Mouse (Mus musculus): ENCODE data around the gene Ntm. TPM values are rescaled to one million over a fixed set of nuclear protein-coding genes. Genes with fewer than 3 reads are reported as not detected.
A peak's percentile ranks its signal among the peaks of the same experiment; 100 is the strongest.

Gene Ntm
- polyA plus RNA-seq, 1 experiment from 2014 or later, result 248 TPM

DNA sequence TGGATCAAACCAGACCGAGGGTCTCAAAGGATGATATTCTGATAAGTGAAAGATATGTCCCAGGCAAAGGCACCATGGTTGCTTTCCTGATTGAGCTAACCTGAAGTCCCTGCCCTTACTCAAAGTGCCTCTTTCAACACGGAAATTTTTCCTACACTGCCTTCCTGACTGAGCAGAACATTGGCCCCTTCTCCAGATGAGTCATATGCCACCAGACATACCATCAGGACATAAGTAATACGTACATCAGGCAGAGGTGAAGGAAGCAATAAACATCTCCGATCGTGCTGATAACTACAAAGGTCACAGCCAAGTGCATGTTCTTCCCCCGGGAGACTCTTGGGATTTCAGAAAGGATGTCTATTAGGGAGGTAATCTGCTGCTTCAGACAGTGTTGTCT lies 693.0 kb downstream of the Ntm start:
- H3K4me1 ChIP-seq, result peaks cover 14% of the 10 kb centered on the region
- no peaks in the 10 kb centered on the region for H3K27me3 ChIP-seq (replicated peaks)
- ATAC-seq (ENCODE audit: low FRiP score), result no peak
- no peak overlapping the region for H3K4me3 ChIP-seq (replicated peaks)
- no peaks in the 10 kb centered on the region for H3K9me3 ChIP-seq (replicated peaks)
- H3K36me3 ChIP-seq, result no peaks in the 10 kb centered on the region
- no peak overlapping the region for H3K4me2 ChIP-seq
- no peak overlapping the region for H3K9ac ChIP-seq (replicated peaks)
- WGBS, result 81% methylated on average over 6 of the region's 6 CpGs
- H3K27ac ChIP-seq (replicated peaks), result no peak overlapping the region

GRCm38 (mm10) chr9:29269277-29269646 lies 693.7 kb downstream of the Ntm start:
- H3K27ac ChIP-seq (replicated peaks), result no peak overlapping the region
- H3K4me3 ChIP-seq (replicated peaks), result no peak overlapping the region
- WGBS, result 94% methylated on average over 2 of the region's 2 CpGs
- no peaks in the 10 kb centered on the region for H3K9me3 ChIP-seq (replicated peaks)
- H3K27me3 ChIP-seq (replicated peaks), result no peaks in the 10 kb centered on the region
- H3K36me3 ChIP-seq, result no peaks in the 10 kb centered on the region
- no peak overlapping the region for H3K4me2 ChIP-seq
- peaks cover 14% of the 10 kb centered on the region for H3K4me1 ChIP-seq
- ATAC-seq (ENCODE audit: low FRiP score), result no peak
- no peak overlapping the region for H3K9ac ChIP-seq (replicated peaks)

GRCm38 (mm10) chr9:29268583-29269276 lies 694.2 kb downstream of the Ntm start:
- Histone ChIP-seq H3K36me3 (no peaks in the 10 kb centered on the region), H3K27ac (replicated peaks) (0 out of 2 replicates have a peak overlapping the region, but pooled peaks have one; percentile 0), H3K4me2 (no peak overlapping the region), H3K9me3 (replicated peaks) (no peaks in the 10 kb centered on the region), H3K27me3 (replicated peaks) (no peaks in the 10 kb centered on the region), H3K9ac (replicated peaks) (no peak overlapping the region), H3K4me3 (replicated peaks) (no peak overlapping the region), H3K4me1 (peaks cover 14% of the 10 kb centered on the region)
- no peak for ATAC-seq (ENCODE audit: low FRiP score)
- WGBS, result 71% methylated on average over 10 of the region's 10 CpGs

DNA sequence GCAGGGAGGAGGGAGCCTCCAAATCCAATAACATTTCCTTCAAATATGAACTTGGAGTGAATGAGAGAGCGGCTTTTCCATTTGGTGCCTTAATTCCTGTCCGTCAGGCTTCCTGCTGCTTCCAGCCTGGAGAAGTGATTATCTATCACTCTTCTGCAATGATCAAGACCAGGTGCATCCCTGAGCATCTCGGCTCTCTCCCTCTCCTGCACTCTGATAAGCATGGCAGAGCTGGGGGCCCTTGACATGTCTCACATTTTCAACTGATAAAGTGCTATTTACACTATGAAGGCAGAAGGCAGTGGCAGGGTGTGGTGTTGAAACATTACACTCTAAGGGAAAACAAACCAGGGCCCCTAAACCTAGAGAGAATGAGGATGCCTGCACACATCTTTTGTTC lies 695.3 kb downstream of the Ntm start:
- WGBS, result 49% methylated on average over 3 of the region's 3 CpGs
- no peak for ATAC-seq (ENCODE audit: low FRiP score)
- Histone ChIP-seq H3K4me3 (replicated peaks) (no peak overlapping the region), H3K9ac (replicated peaks) (no peak overlapping the region), H3K36me3 (no peaks in the 10 kb centered on the region), H3K4me1 (peaks cover 20% of the 10 kb centered on the region), H3K27me3 (replicated peaks) (no peaks in the 10 kb centered on the region), H3K4me2 (no peak overlapping the region), H3K27ac (replicated peaks) (0 out of 2 replicates have a peak overlapping the region, but pooled peaks have one; percentile 3), H3K9me3 (replicated peaks) (no peaks in the 10 kb centered on the region)

- Histone ChIP-seq H3K27me3 (replicated peaks) (no peaks in the 10 kb centered on the region), H3K9me3 (replicated peaks) (no peaks in the 10 kb centered on the region), H3K4me3 (replicated peaks) (no peak overlapping the region), H3K36me3 (no peaks in the 10 kb centered on the region), H3K4me2 (no peak overlapping the region), H3K27ac (replicated peaks) (no peak overlapping the region), H3K9ac (replicated peaks) (no peak overlapping the region), H3K4me1 (peaks cover 20% of the 10 kb centered on the region)
- ATAC-seq (ENCODE audit: low FRiP score), result no peak
- 56% methylated on average over 4 of the region's 4 CpGs for WGBS
Observed at GRCm38 (mm10) chr9:29265177-29265576, 697.8 kb downstream of the Ntm start.

GRCm38 (mm10) chr9:29262836-29263235 lies 700.1 kb downstream of the Ntm start:
- H3K4me1 ChIP-seq, result peaks cover 10% of the 10 kb centered on the region
- no peak overlapping the region for H3K9ac ChIP-seq (replicated peaks)

DNA sequence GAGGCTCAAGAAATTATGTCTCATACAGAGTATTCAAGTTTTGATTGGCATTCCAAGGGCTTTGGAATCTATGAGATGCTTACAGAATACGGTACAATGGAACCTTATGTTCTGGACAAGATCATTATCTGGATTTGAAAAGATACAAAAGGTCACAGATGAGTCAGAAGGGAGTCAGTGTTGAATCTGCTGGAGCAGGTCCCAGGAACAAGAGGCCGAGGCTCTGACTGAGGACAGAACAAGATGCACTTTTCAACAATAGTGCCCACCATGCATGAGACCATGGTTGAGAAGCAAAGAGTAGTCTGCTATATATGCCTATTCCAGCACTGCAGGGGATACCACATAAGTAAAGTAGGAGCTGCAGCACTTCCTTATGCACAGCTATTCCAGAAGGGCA lies 710.1 kb downstream of the Ntm start:
- H3K27me3 ChIP-seq (replicated peaks), result no peaks in the 10 kb centered on the region
- WGBS, result 81% methylated on average over 2 of the region's 2 CpGs
- no peak overlapping the region for H3K4me2 ChIP-seq
- H3K4me1 ChIP-seq, result peaks cover 3% of the 10 kb centered on the region
- no peak overlapping the region for H3K27ac ChIP-seq (replicated peaks)
- no peak for ATAC-seq (ENCODE audit: low FRiP score)
- no peaks in the 10 kb centered on the region for H3K9me3 ChIP-seq (replicated peaks)
- H3K36me3 ChIP-seq, result no peaks in the 10 kb centered on the region
- H3K4me3 ChIP-seq (replicated peaks), result no peak overlapping the region
- H3K9ac ChIP-seq (replicated peaks), result no peak overlapping the region

More at GRCm38 (mm10) chr9:29262836-29263235, 700.1 kb downstream of the Ntm start:
- ATAC-seq (ENCODE audit: low FRiP score), result no peak
- WGBS, result 37% methylated on average over 3 of the region's 3 CpGs
- Histone ChIP-seq H3K27ac (replicated peaks) (no peak overlapping the region), H3K4me2 (no peak overlapping the region), H3K4me3 (replicated peaks) (no peak overlapping the region), H3K27me3 (replicated peaks) (no peaks in the 10 kb centered on the region), H3K9me3 (replicated peaks) (no peaks in the 10 kb centered on the region), H3K36me3 (no peaks in the 10 kb centered on the region)

DNA sequence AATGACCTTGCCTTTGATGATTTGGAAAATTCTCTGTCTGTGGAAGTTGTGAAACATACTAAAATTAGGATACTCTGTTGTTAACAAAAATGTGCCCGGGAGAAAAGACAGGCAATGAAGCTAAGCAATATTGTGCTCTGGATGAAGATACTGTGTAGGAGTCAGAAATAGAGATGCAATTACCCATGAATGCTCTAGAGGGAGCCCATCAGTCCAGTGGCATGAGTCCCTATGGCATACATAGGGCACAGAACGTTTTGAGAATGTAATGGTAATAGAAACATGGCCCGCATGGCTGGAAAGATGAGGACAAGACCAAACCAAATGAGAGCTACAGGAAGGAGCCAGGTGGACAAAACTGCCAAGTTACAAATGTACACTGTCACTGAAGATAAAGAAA lies 712.1 kb downstream of the Ntm start:
- no peak overlapping the region for H3K4me3 ChIP-seq (replicated peaks)
- no peaks in the 10 kb centered on the region for H3K9me3 ChIP-seq (replicated peaks)
- H3K9ac ChIP-seq (replicated peaks), result no peak overlapping the region
- no peak overlapping the region for H3K4me2 ChIP-seq
- no peak for ATAC-seq (ENCODE audit: low FRiP score)
- no peaks in the 10 kb centered on the region for H3K36me3 ChIP-seq
- peaks cover 5% of the 10 kb centered on the region for H3K4me1 ChIP-seq
- H3K27me3 ChIP-seq (replicated peaks), result no peaks in the 10 kb centered on the region
- H3K27ac ChIP-seq (replicated peaks), result no peak overlapping the region
- 72% methylated on average over 3 of the region's 3 CpGs for WGBS

- no peaks in the 10 kb centered on the region for H3K27me3 ChIP-seq (replicated peaks)
- WGBS, result 28% methylated on average over 3 of the region's 3 CpGs
- no peaks in the 10 kb centered on the region for H3K36me3 ChIP-seq
- H3K4me3 ChIP-seq (replicated peaks), result no peak overlapping the region
- peaks cover 7% of the 10 kb centered on the region for H3K4me1 ChIP-seq
- H3K9ac ChIP-seq (replicated peaks), result no peak overlapping the region
- ATAC-seq (ENCODE audit: low FRiP score), result no peak
- no peak overlapping the region for H3K27ac ChIP-seq (replicated peaks)
- H3K4me2 ChIP-seq, result no peak overlapping the region
- no peaks in the 10 kb centered on the region for H3K9me3 ChIP-seq (replicated peaks)
Observed at GRCm38 (mm10) chr9:29247812-29248211, 715.1 kb downstream of the Ntm start.

- H3K9ac ChIP-seq (replicated peaks), result no peak overlapping the region
- H3K27ac ChIP-seq (replicated peaks), result no peak overlapping the region
- no peak overlapping the region for H3K4me3 ChIP-seq (replicated peaks)
- no peaks in the 10 kb centered on the region for H3K9me3 ChIP-seq (replicated peaks)
- 91% methylated on average over 2 of the region's 2 CpGs for WGBS
- H3K4me1 ChIP-seq, result peaks cover 13% of the 10 kb centered on the region
- no peak overlapping the region for H3K4me2 ChIP-seq
- ATAC-seq (ENCODE audit: low FRiP score), result no peak
- no peaks in the 10 kb centered on the region for H3K27me3 ChIP-seq (replicated peaks)
- no peaks in the 10 kb centered on the region for H3K36me3 ChIP-seq
Observed at GRCm38 (mm10) chr9:29244006-29244405, 718.9 kb downstream of the Ntm start.

DNA sequence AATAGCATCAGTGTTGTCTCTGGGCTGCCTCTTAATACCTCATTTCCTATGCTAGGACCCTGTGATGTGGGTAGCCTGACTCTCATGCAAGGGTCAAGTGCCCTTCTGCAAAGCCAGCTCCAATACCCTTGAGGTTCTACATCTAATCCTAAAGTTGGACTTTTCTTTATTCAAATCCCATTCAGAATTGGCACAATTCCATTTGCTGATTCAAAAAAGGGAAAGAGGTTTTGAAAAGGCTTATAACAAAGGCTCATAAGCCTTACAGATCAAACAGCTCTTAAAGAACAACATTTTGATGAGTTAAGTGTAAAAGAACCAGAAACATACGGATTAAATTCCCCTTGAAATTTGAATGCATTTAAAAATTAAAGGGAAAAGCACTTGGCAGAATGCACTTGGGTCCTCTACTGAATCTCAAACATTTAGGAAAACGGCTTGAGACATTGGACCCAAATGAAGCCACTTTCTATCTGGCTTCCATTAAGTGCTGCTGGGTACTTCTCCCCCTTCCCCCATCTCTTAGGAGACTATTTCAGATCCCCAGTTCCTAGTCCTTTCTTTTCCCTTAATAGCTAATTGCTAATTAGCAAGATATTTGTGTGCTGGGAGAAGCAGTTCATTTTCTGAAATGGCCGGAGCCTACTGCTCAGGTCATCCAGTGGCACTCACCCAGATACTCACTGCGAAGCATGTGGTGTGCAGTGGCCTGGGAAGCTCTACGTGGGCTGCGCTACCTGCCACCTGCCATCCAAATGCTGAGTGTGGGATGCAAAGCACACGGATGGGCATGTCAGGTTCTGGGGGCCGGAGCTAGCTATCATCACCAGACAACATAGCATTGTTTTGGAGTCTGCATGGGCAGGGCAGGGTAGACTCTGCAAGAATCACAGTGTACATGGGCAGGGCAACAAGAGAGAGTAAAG lies 720.2 kb downstream of the Ntm start:
- WGBS, result 57% methylated on average over 8 of the region's 8 CpGs
- no peaks in the 10 kb centered on the region for H3K27me3 ChIP-seq (replicated peaks)
- H3K9ac ChIP-seq (replicated peaks), result no peak overlapping the region
- H3K4me3 ChIP-seq (replicated peaks), result no peak overlapping the region
- no peak overlapping the region for H3K4me2 ChIP-seq
- peaks cover 9% of the 10 kb centered on the region for H3K4me1 ChIP-seq
- H3K27ac ChIP-seq (replicated peaks), result 0 out of 2 replicates have a peak overlapping the region, but pooled peaks have one; percentile 7
- no peaks in the 10 kb centered on the region for H3K9me3 ChIP-seq (replicated peaks)
- ATAC-seq (ENCODE audit: low FRiP score), result peak; percentile 50; the same call in 1 of the 2 replicates
- no peaks in the 10 kb centered on the region for H3K36me3 ChIP-seq

- H3K4me1 ChIP-seq, result peaks cover 8% of the 10 kb centered on the region; the same call in 1 of the 2 replicates
- H3K36me3 ChIP-seq, result no peaks in the 10 kb centered on the region
- no peak overlapping the region for H3K4me2 ChIP-seq
- H3K27ac ChIP-seq (replicated peaks), result no peak overlapping the region
- ATAC-seq (ENCODE audit: low FRiP score), result no peak
- no peak overlapping the region for H3K4me3 ChIP-seq (replicated peaks)
- WGBS, result 83% methylated on average over 2 of the region's 2 CpGs
- no peaks in the 10 kb centered on the region for H3K27me3 ChIP-seq (replicated peaks)
- no peaks in the 10 kb centered on the region; the same call in 1 of the 2 replicates for H3K9me3 ChIP-seq (replicated peaks)
- H3K9ac ChIP-seq (replicated peaks), result no peak overlapping the region
Observed at GRCm38 (mm10) chr9:29240797-29241196, 722.1 kb downstream of the Ntm start.

Measured in neural tube, embryonic 15.5 days (tissue).